Mouse (Mus musculus): ENCODE data around the gene Galnt6. TPM values are rescaled to one million over a fixed set of nuclear protein-coding genes. Genes with fewer than 3 reads are reported as not detected.

Gene Galnt6
- 5.5 TPM for polyA plus RNA-seq (2014; fragmentation: Illumina TruSeq; extraction: RNeasy Lipid Tissue Mini Kit (QIAGEN cat#74804); ENCODE audit: low read depth, low replicate concordance)

GRCm38 (mm10) chr15:100729281-100729985 is at the start of gene Galnt6:
TSS of gene Galnt6 (minus strand) at chr15:100729376.

GRCm38 (mm10) chr15:100761419-100762185 is 32.4 kb upstream of the Galnt6 start, which contains the start of gene Slc4a8:
TSS of gene Slc4a8 (plus strand) at chr15:100761747.

GRCm38 (mm10) chr15:100687430-100687971 is 41.7 kb downstream of the Galnt6 start, which contains the start of gene Cela1:
TSS of gene Cela1 (minus strand) at chr15:100687921.

GRCm38 (mm10) chr15:100669337-100669736 is 59.8 kb downstream of the Galnt6 start, which contains the start of gene Bin2:
TSS of gene Bin2 (minus strand) at chr15:100669553.

Other genes with a start within 250 kb of the Galnt6 start
- gene Csrnp2, start 233.9 kb downstream of the Galnt6 start, polyA plus RNA-seq (2014; fragmentation: Illumina TruSeq; extraction: RNeasy Lipid Tissue Mini Kit (QIAGEN cat#74804); ENCODE audit: low read depth, low replicate concordance), result 5.0 TPM
- 19.3 TPM for gene Tfcp2, start 177.4 kb downstream of the Galnt6 start, polyA plus RNA-seq (2014; fragmentation: Illumina TruSeq; extraction: RNeasy Lipid Tissue Mini Kit (QIAGEN cat#74804); ENCODE audit: low read depth, low replicate concordance)
- gene Pou6f1, start 129.4 kb downstream of the Galnt6 start, polyA plus RNA-seq (2014; fragmentation: Illumina TruSeq; extraction: RNeasy Lipid Tissue Mini Kit (QIAGEN cat#74804); ENCODE audit: low read depth, low replicate concordance), result 42.7 TPM
- 271 TPM for gene Dazap2, start 114.0 kb downstream of the Galnt6 start, polyA plus RNA-seq (2014; fragmentation: Illumina TruSeq; extraction: RNeasy Lipid Tissue Mini Kit (QIAGEN cat#74804); ENCODE audit: low read depth, low replicate concordance)
- 77.1 TPM for gene Smagp, start 92.4 kb downstream of the Galnt6 start, polyA plus RNA-seq (2014; fragmentation: Illumina TruSeq; extraction: RNeasy Lipid Tissue Mini Kit (QIAGEN cat#74804); ENCODE audit: low read depth, low replicate concordance)
- 4.3 TPM for gene Bin2, start 59.8 kb downstream of the Galnt6 start, polyA plus RNA-seq (2014; fragmentation: Illumina TruSeq; extraction: RNeasy Lipid Tissue Mini Kit (QIAGEN cat#74804); ENCODE audit: low read depth, low replicate concordance)
- gene Cela1, start 41.5 kb downstream of the Galnt6 start, polyA plus RNA-seq (2014; fragmentation: Illumina TruSeq; extraction: RNeasy Lipid Tissue Mini Kit (QIAGEN cat#74804); ENCODE audit: low read depth, low replicate concordance), result 30.0 TPM
- gene Slc4a8, start 32.4 kb upstream of the Galnt6 start, polyA plus RNA-seq (2014; fragmentation: Illumina TruSeq; extraction: RNeasy Lipid Tissue Mini Kit (QIAGEN cat#74804); ENCODE audit: low read depth, low replicate concordance), result 10.1 TPM
- gene Scn8a, start 140.5 kb upstream of the Galnt6 start, polyA plus RNA-seq (2014; fragmentation: Illumina TruSeq; extraction: RNeasy Lipid Tissue Mini Kit (QIAGEN cat#74804); ENCODE audit: low read depth, low replicate concordance), result 3.0 TPM

Data from adipose tissue, adult 10 weeks (tissue).